Mouse (Mus musculus): ENCODE results near the gene Grik4.

DNA sequence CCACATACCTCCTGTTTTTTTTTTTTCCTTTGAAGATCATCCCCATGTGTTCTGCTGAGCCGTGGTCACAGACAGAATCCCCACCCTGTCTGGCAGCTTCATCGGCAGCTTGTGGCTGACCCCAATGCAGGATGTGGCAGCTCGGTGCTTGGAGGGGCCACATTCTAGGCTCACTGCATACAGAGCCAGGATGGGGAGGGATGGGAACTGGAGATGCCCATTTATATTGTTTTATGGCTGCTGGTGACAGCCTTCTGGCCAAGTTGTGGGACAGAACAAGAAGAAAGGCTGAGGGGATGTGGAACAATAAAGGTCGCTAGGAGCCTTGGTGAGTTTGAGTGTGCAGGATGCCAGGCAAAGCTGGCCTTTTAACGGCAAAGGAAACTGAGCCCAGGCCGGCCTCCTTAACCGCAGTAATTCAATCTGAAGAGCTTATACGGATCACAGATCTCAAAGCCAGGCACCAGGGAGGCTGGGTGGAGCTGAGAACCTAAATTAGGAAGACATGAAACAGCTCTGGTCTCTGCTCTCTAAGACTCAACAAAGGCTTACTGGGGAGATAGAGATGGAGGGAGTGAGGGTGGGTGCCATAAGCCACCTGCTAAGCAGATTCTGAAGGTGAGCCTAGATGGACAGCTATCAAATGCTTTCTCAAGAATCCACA, 241.0 kb downstream of the Grik4 start:
- TF ChIP-seq CTCF (IDR thresholded peaks at IDR 0.05; ENCODE audit: insufficient read depth, low read depth, low read length), result no peak
- TF ChIP-seq POLR2A (IDR thresholded peaks at IDR 0.05; ENCODE audit: insufficient read depth, low read depth, low read length), result no peak

Measured in olfactory bulb, adult 2 months (tissue).